Mouse (Mus musculus) large intestine, adult 2 months (tissue): Measurements from ENCODE around the gene Lep. TPM values are rescaled to one million over a fixed set of nuclear protein-coding genes. Genes with fewer than 3 reads are reported as not detected.

ENCODE experiments used
- DNase-seq: peaks from one replicate; pipeline ENCODE4 v3.0.0-alpha.2; 2012; ENCODE audit warnings: low read depth, low spot score
- WGBS: fragments of 180-500 bp; shearing (Covaris S2); methylation state at CpG from one replicate; pipeline ENCODE4 v1.1.7; 2018; 5-methylcytosine and 5-hydroxymethylcytosine counted together
- polyA plus RNA-seq: library from polyadenylated mRNA; depleted of rRNA; stranded (reverse); fragments of >200 nt; gene quantifications from 2 replicates; pipeline ENCODE4 v1.2.3, GENCODE M21; 2012; rRNA removed

Lep gene
- polyA plus RNA-seq, 1 experiment = 2.8 TPM

DNA sequence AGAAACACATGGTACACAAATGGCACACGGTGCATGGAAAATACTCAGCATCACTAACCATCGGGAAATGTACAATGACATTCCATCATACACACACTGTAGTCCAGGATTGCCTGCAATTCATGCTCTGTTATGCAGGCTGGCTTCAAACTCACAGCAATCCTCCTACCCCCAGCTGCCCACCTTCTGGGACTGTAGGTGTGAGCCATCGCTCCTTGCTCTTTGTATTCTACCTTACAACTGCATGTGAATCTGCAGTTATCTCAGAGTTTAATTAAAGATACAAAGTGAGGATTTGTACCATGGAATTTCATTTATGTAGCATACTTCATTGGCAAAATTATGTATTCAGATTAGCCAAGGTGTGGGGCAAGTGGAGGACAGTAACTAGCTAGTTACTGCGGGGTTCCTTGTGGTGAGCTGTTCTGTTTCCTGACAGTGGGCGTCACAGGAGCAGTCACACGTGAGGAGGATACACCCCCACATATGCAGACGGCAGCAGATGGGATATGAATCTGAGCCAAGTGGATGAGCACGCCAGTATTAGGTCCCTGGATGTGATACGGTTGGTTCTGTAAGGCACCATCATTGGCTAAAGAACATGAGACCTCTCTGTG, 41.3 kb downstream of the Lep start:
- 77% methylated on average over 9 of the region's 9 CpGs for WGBS
- no peak for DNase-seq

GRCm38 (mm10) chr6:29108376-29108775, 48.4 kb downstream of the Lep start:
- DNase-seq = no peak
- 52% methylated on average over 1 of the region's 1 CpGs for WGBS

- WGBS = 90% methylated on average over 4 of the region's 4 CpGs
- no peak for DNase-seq
Observed at GRCm38 (mm10) chr6:29111501-29111900, 51.5 kb downstream of the Lep start.

DNA sequence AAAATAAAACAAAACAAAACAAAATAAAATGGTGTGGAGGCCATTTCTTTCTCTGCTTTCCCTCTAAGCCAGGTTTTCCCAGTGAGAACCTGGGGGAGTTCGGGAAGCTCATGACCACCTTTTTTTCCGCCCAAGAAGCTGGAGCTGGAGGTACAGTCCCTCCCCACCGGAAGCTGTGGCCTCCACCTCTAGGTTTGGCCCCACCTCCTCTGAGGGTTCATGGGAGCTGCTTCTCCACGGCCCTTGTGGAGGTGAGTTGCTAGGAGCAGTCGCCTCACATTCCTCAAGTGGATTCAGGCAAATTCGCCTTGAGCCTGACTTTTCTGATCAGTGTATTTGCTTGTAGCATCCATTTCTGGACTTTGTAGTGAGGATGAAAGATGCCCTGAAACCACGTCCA, 55.7 kb downstream of the Lep start:
- WGBS = 68% methylated on average over 7 of the region's 7 CpGs
- no peak for DNase-seq

GRCm38 (mm10) chr6:29117417-29118104, 57.5 kb downstream of the Lep start:
- 50% methylated on average over 7 of the region's 7 CpGs for WGBS
- no peak for DNase-seq

DNA sequence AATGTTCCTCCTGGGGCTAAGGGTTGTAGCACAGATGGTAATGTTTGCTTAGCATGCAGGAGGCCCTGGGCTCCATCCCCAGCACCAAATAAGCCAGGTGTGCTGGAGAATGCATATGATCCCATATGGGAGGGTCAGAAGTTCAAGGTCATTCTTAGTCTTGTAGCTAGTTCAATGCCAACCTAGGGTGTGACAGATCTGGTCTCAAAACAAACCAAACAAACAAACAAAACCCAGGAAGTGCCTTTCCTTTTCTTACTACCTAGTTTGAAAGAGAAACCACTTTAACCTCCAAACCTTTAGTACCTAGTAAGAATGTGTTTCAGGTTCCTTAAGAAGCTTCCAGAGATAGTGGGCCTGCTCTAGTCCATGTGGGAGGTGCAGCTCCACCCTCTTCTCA, 58.2 kb downstream of the Lep start:
- no peak for DNase-seq

DNA sequence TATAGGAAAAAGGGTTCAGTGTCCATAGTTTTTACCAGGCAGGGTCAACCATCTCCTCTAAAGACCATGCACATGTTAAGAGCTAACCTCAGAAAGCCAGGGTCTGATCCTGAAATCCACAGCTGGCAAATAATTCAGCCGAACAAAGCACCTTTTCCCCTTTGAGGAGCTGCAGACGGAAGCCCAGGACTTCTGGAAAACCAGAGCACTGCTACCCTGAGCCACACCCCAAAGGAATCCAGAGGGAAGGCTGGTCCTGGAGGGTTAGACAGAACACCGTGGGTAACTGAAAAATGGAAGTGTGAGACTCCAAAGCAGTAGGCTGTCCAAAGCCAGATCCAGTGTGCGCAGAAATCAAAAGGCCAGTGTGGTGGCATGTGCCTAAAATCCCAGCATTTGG, 58.9 kb downstream of the Lep start:
- WGBS = 62% methylated on average over 4 of the region's 4 CpGs

DNA sequence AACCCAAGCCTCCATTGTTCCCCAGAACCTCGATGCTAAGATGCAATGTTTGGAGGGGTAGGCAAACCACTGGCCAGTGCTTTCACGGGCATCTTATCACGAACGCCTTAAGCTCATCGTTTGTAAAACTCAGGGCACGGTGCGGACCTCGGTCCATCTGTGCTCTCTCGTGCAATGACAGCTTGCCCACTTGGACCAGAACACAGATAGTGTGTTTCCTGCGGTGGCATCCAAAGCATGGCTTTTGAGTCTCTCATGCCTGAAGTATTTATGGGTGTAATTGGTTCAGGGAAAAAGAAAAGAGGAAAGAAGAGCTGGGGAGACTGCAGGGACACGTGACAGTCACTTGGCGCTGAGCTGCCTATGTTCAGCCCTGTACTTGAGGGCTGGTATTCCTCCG, 60.0 kb downstream of the Lep start:
- WGBS = 85% methylated on average over 13 of the region's 13 CpGs
- DNase-seq = no peak

More for the DNA sequence above, 58.9 kb downstream of the Lep start:
- no peak for DNase-seq

Other genes starting within 250 kb of the Lep start
- gene Lrrc4, start 228.5 kb upstream of the Lep start, polyA plus RNA-seq = 0.15 and 0.38 TPM in 2 replicates
- 3.9 and 5.7 TPM in 2 replicates for gene Rbm28, start 104.8 kb downstream of the Lep start, polyA plus RNA-seq
- gene Prrt4, start 119.4 kb downstream of the Lep start, polyA plus RNA-seq = 0.14 and 0.15 TPM in 2 replicates
- 17.5 and 22.2 TPM in 2 replicates for gene Impdh1, start 156.1 kb downstream of the Lep start, polyA plus RNA-seq
- gene Hilpda, start 212.3 kb downstream of the Lep start, polyA plus RNA-seq = 11.4 and 11.5 TPM in 2 replicates
- 0.38 and 0.81 TPM in 2 replicates for gene Fam71f2, start 219.4 kb downstream of the Lep start, polyA plus RNA-seq